Mouse (Mus musculus) kidney, postnatal 4 days (tissue): ENCODE measurements around the gene Garem2.
A peak's percentile ranks its signal among the peaks of the same experiment; 100 is the strongest.

Experiments used
- DNase-seq, 2 experiments: peaks; one replicate each; pipeline ENCODE4 v3.0.0; 2021; ENCODE audit warnings: mixed read lengths in 2 of 2

The Garem2 gene

DNA sequence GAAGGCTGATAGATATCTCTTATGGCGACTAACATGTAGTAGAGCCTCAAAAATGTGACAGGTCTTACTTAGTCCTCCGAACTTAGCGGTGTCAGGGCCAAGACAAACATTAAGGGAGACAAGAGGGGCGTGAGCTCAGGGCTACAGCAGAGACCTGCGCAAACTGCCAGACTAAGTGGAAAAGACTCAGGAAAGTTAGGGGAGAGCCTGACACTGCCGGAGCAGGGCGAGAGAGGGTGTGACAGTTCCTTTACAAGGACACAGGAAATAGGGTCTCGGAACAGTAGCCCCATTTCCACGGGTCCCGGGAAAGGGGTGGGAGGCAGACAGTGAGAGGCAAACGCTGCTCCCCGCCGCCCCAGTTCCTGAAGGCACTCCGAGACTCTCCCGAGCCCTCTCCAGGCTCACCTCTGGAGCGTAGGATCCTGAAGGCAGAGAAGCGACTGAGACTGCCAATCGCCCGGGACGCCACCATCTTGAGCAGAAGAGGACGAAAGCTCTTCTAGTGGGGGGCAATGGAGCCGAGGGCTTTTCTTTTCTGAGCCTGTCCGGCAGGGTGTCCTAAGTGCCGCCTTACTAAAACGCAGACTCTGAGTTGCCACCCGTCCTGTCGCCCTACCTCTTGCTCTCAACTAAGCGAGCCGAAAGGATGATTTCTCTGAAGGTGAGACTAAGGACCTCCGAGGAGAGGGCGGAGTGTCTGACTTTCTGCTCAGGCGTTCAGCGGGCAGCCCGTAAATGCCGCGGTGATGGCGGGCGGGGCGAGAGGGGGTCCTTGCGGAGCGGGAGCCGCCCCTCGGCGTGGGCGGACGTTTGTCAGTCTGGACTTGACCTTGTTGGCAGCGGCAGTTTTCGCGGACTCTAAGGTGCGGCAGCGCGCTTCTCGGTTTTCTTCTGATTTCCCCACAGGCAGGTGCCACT is 49.8 kb downstream of the Garem2 start, which contains the start of the genes Hadha and Hadhb:
TSS of gene Hadha (minus strand) at position 689 of the 921 bp plus-strand sequence.
TSS of gene Hadhb (plus strand) at position 775 of the 921 bp plus-strand sequence.
- DNase-seq = peak; percentile 95 to 97

DNA sequence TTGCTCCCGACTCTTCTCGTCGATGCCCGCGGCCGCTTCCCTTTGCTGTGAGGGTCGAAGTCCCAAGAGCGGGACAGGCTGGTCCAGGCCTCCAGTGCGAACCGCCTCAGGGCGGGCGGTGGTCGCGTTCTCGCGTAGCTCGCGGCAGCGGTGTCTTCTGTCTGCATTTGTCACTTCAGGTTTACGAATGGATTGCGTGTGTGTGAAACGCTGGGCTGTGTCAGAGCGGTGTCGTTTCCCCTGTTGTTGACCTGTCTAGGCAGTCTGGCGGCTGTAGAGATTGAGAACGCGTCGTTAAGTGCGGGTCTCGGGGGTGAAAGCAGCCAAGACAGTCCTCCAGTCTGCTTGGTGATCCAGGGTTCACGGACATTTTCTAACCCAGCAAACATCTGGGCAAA is 50.4 kb downstream of the Garem2 start:
- no peak for DNase-seq

DNA sequence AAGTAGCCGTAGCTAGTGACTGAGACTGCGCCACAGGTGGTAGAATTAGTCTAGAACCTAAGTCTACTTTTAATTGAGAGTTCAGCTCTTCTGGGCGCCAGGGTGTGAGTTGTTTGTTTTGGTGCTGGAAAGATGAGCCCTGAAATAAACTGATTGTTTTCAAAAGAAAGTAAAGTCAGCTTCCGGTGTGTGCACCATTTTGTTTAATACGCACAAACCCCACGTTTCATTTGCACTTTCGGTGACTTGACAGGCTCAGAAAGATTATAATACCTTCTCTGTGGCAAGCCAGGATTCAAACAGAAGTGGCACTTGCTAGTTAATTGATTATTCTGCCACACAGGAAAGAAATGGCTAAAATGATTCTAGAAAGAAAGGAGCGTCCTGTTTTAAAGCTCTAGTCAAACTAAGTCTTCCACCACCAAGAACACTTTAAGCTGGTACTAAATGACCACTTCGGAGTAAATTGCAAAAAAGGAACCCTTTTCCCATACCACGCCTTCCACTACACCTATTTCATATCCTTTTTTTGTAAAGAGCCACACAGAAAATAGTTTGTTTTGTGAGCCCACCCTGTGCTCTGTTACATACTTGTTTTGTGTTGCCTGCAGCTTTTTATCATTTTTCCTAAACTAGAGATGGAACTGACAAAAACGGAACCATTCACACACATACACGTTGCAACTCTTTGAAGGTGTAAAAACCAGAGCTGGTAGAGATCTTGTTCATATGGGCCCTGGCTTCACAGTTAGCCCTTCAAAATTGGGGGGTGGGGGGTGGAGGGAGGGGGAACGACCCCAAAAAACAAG is 51.1 kb downstream of the Garem2 start:
- DNase-seq = no peak

DNA sequence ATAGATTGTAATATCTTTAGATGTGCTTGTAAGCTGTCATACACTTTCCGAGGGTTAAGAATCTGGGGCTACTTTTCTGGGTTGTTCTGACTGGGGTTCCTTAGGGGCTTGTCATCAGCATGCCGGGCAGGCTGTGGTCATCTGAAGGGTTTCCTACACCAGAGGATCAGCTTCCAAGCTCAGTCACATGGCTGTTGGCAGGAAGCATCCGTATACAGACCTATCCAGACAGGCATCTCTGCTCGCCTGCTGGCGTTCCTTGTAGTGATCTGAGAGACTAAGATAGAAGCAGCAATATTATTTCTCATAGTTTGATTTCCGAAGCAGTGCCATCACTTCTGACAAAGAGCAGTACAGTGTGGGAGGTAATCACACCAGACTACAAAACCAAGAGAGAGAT is 54.6 kb downstream of the Garem2 start:
- no peak for DNase-seq

DNA sequence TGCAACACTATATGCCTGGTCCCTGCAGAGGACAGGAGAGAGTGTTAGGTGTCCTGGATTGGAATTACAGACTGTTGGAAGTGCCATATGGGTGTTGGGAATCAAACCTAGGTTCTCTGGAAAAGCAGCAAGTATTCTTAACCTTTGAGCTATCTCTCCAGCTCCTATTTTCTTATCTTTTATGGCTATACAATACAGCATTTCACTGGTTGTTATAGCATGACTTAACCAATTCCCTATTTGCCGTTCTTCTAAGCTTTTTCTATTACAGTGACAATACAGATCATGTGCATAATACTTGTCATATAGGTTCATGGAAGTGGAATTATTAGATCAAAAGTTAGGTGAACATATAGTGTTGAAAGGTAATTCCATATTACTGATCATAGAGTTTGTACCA is 56.9 kb downstream of the Garem2 start:
- no peak for DNase-seq

DNA sequence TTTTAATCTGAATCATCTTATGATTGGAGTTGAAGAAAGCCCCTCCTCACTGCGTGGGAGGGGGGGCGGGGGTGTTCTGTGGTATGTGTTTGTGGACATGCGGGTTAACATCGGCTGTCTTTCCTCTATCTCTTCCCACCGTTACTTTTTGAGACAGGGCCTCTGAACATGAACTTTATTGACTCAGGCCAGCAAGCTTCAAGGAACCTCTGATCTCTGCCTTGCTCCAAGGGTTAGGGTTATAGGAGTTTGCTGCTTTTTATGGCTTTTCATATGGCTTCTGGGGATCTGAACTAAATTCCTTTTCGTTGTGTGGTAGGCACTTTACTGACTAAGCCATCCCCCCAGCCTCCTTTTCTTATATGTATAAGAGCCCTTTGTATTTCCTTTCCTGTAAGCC is 57.4 kb downstream of the Garem2 start:
- no peak for DNase-seq

DNA sequence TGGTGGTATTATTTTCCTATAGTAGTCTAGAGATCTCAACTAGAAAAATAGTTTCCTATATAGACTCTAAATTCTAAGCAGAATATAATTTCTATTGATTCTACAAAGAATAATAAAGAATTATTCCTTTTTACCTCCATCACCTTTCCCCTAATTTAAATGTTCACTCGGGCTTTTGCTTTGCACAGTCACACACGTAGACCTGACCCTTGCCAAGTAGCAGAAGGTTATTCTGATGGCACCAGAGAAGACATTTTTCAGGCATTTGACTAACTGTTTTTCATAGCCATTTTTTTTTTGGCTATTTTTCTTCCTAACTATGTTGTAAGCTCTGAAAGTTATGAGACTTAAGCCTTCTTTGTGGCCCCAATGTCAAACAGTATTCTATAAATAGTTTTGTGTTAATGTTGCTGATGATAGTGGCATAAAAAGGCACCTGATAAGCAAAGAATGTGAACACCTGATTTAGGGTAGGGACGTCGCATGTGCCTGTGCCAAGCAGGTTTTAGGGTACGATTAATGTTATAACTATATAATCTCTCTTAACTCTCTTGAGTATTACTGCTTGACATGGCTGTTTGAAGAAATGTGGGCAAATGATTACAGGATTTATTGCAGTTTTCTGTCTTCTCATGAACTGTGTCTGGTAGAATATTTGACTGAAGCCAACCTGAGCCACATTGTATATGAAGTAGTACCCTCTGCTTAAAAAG is 60.4 kb downstream of the Garem2 start:
- DNase-seq = no peak
